Mouse (Mus musculus): ENCODE measurements around the gene Cbr3. TPM values are rescaled to one million over a fixed set of nuclear protein-coding genes. Genes with fewer than 3 reads are reported as not detected.

Gene Cbr3
- total RNA-seq, 1 experiment from 2014 or later, result not detected

Other genes starting within 250 kb of the Cbr3 start
- gene Setd4, start 79.2 kb upstream of the Cbr3 start, total RNA-seq (2017), result 8.0 and 19.1 TPM in 2 replicates
- 26.9 and 36.0 TPM in 2 replicates for gene Cbr1, start 77.4 kb upstream of the Cbr3 start, total RNA-seq (2017)
- not detected in 2 replicates for gene Gm5678, start 55.1 kb upstream of the Cbr3 start, total RNA-seq (2017)
- 11.1 and 14.2 TPM in 2 replicates for gene Dop1b, start 28.7 kb downstream of the Cbr3 start, total RNA-seq (2017)
- 123 and 218 TPM in 2 replicates for gene Morc3, start 148.9 kb downstream of the Cbr3 start, total RNA-seq (2017)
- 68.7 and 85.7 TPM in 2 replicates for gene Chaf1b, start 200.7 kb downstream of the Cbr3 start, total RNA-seq (2017)

Measured in common myeloid progenitor, adult 5-6 weeks (primary cell).